Mouse (Mus musculus) kidney, adult 18-20 months (tissue): ENCODE results near the gene Vamp9.

Source experiments
- DNase-seq: peaks from one replicate; pipeline ENCODE4 v3.0.0; 2021

The Vamp9 gene

DNA sequence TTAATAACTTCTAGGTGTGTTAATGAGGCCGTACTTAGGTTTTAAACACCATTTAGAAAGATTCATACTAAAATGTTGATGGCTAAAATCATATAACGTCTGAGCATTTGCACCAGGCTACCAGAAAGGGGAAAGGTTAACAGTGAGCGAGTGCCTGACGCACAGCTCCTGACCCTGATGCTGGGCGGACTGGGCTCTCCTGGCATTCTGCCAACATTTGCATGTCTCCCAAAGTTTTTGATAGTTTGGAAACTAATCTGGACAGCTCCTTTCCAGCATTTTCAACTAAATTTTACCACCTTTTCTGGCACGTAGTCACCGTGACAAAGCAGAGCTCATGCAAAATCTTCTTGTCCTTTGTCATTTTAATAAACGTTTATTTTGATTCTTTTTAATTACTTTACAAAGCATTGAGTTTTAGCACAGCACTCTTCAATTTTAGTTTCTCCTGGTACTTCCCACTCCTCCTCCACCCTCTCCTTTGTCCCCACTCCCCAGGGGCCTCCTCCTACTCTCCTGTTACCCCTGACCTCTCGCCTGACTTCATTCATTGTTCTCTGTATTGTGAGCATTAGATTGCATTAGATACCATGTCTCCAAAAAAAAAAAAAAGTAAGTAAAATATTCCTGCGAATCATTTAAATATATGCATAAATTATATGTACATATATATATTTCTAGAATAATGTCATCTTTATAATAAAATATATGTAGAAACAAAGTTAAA, 35.9 kb downstream of the Vamp9 start:
- DNase-seq, result no peak

DNA sequence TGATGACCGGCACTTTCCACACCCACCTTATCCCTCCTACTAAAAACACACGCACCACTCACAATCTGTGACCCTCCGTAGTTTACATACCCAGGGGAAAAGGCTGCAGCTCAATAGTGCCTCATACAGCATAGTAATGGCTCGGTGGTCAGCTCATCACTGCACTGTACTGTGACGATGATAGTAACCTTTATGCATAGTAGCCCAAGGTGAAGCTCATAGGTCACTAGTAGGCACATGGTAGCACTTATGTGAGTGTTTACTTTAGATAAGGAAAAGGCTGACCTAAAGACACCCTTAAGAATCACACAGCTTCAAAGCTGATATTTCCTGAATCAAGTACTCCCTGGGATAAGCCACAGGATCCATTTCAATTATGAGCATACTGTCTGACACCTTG, 46.5 kb downstream of the Vamp9 start:
- no peak for DNase-seq

GRCm38 (mm10) chr5:99953883-99954282, 47.8 kb downstream of the Vamp9 start:
- DNase-seq, result no peak

DNA sequence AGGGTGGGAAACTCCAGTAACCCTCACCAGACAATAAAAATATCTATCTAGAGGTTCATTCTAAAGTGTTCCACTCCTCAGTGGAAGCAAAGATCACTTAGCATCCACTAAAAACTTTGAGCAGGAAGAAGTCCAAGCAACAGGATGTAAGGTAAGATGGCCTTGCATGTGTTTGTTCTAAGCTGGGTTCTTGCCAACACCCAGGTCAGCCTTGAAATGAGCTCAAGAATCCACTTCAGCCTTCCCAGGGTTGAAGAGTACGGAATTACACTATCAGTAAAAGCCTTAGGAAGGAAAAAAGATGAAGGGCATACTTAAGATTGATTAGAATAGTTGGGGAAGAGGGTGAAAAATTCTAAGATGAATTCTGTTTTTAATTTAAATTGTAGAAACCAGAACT, 52.6 kb downstream of the Vamp9 start:
- DNase-seq, result no peak

DNA sequence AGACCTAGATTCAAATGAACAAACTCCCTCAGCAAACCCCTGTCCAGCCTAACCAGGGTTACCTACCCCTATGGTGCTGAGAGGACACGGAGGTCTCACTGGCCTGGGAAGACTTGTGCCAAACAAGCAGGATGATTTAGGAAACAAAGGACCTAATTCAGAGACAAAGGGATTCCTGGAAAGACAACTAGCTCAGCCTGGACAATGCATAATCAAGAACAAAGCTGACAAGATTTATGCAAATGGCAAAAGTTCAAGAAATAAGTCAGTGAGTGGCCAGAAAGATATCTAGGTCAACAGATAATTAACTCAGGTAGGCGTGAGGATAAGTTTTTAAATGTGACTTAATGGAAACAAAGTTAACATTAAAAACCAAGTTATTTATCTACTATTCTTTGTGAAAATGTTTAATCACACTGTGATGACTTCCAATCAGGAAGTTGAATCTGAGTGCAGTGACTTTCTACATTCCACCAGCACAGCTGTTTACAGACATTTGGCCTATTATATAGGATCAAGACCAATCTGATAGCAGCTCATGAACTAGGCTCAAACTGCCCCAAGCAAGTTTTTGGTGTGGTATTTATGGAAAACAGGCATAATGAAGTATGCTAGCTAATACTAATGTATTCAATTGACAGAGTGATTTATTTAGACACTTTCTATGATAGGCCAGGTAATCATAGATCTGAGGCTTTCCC, 53.3 kb downstream of the Vamp9 start:
- DNase-seq, result no peak

GRCm38 (mm10) chr5:99959960-99960359, 53.9 kb downstream of the Vamp9 start:
- DNase-seq, result no peak

DNA sequence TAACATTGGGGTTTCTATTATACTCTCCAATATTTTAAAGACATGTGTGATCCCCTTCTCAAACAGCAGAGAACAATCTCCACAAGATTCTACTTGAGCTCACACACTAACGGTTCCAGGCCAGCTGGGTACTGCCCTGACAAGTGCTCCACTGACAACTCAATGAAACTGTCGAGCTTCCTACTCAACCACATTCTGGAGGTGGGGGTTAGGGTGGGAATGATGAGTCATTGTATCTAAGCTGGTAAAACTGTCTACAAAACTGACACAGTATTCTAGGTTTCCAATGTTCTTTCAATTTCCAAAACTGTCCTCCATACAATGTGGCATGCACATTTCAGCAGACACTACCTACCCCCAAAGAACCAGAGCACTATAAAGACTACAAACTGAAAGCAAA, 67.9 kb downstream of the Vamp9 start:
- no peak for DNase-seq

DNA sequence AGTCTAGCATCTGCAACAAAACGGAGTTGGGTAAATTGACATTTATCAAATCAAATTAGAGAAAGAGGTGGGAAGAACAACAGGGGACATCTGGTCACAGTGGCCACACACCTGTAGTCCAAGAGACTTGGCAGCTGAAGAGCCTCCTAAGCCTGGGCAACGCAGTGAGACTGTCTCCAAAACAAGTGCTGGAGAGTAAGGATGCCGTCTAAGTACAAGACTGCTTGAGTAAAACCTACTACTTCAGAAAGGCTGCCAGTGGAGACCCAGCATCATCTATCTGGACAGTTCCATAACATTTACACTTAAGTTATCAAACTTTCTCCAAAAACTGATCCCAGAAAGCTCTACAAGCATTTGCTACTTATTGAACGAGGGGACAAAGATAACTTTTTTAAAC, 69.0 kb downstream of the Vamp9 start:
- DNase-seq, result no peak

GRCm38 (mm10) chr5:99975776-99976175, 69.7 kb downstream of the Vamp9 start:
- DNase-seq, result no peak

GRCm38 (mm10) chr5:99976334-99976955, 70.4 kb downstream of the Vamp9 start:
- no peak for DNase-seq

DNA sequence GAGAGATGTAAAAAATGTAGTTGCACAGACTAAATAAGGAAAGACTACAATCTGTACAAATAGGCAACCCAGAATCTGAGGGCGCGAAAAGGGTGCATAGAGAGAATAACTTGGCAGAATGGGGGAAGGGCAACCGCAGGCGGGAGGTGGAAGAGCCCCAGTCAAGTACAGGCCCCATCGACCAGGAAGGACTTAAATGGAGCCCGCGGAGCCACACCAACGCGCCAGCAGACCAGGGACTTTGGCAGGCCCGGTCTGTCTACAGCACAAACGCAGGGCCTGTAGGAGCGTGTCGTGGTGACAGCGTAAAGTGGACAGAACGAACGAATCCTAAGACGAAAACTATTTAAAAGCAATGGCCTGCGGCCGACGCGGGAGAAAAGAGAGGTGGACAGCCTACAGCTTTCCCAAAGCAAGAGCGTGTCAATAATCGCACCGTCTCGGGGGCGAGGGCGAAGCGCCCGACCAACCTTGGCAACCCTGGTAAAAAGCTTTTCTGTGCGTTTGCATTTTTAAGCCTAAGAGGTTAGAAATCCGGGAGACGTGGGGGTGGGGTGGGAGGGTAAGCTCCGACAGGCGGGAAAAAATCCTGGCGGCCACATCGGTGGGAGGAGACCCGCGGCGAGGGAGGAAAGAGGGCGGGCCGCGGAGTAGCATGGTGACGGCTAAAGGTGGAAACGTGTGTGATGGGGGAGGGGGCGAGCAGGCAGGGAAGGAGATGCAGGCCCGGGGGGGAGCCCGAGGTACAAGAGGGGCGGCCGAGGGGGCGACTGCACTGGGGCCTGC, 71.7 kb downstream of the Vamp9 start:
- peak; percentile 87 for DNase-seq

DNA sequence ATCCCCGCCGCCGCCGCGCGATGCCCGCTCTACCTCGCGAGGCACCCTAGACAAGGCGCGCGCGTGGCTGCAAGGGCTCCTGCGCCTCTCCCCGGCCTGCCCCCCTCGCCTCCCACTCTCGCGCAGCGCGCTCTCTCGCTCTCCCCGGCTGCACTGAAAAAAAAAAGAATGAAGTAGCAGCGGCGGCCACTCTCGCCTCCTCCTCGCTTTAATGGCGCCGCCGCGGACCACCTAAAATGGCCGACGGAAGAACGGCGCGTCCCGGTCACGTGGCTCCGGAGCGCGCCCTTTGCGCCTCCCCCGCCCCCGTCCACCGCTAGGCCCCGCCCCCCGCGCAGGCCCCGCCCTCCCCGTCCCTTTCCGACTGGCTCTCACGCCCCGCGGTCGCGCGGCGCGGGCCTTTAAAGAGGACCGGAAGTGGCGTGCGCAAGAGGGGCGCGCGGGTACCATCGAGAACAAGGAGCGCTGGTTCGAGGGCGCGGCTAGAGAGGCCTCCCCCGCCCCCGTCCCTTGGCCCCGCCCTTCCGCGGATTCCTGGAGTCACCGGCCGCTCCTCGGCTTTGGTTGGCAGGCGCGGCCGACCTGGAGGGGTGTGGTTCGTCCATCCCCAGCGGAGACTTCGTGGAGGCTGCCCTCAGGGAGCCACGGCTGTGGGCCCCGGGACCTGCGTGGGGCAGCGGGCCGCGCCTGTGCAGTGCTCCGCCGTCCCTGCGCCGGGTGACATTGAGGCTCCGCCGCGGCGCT, 72.8 kb downstream of the Vamp9 start, which contains the start of the genes Hnrnpd and 4930524J08Rik:
Gene Hnrnpd, minus strand, starts transcription at position 240 of the 744 bp plus-strand sequence.
Gene 4930524J08Rik, plus strand, starts transcription at position 363 of the 744 bp plus-strand sequence.
- peak; percentile 94 for DNase-seq

DNA sequence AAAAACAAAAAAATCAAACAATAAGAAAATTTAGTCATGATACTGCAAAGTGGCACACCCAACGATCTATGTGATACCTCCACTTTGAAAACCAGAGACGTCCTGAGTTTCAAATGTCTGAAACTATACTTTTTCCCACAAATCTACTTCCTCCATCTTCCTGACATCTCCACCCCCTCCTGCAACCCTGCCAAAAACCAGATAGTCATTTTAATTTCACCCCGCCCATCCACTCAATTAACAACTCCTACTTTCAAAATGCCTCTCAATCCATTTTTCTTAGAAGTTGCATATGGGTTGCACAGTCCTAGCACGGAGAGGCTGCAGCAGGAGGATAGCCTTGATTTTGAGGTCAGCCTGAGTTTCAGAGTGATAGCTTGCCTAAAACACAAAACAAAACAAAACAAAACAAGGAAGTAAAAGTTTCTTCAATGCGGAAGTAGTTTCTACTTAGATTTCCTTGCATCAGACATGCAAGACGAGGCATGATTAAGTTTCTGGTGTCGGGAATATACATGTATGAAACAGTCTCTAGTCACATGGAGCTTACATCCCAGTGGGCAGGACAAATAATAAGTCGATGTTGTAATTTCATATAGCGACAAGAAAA, 77.5 kb downstream of the Vamp9 start:
- no peak for DNase-seq

GRCm38 (mm10) chr5:99994166-99994565, 88.1 kb downstream of the Vamp9 start:
- peak; percentile 20 for DNase-seq

DNA sequence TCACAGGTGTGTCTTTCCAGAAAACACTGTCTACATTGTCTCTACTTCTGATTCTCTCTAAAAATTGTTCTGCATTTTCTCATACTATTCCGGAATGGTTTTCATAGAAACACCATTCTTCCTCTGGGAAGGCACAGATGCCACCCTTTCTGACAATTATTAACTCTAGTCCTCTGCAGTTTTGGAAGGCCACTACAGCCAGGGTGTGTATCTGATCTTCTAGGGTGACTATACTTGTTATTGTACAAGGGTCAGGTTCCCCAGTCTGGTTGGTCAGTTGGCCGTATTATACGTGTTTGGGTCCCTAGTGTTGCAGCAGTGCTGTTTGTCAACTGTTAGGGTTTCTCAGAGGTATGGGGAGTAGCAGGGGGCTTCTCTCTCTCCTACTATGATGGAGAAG, 88.6 kb downstream of the Vamp9 start:
- DNase-seq, result no peak

DNA sequence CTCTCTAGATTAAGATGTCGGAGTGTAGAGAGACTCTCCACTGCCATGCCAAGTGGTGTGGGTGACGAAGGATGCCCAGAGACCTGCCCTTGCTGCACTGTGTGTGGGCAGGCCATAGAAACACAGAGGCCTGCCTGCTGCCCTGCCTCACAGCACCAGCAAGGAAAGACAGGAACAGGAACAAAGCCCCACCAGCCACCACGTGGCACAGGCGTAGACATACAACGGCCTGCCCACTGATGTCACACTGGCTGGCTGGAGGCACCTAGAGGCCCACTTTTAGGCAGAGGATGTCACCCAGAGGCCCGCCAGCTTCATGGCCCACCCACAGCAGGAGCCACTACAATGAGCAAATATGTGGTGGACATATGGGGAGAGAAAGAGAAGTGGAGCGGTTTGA, 94.0 kb downstream of the Vamp9 start:
- no peak for DNase-seq

DNA sequence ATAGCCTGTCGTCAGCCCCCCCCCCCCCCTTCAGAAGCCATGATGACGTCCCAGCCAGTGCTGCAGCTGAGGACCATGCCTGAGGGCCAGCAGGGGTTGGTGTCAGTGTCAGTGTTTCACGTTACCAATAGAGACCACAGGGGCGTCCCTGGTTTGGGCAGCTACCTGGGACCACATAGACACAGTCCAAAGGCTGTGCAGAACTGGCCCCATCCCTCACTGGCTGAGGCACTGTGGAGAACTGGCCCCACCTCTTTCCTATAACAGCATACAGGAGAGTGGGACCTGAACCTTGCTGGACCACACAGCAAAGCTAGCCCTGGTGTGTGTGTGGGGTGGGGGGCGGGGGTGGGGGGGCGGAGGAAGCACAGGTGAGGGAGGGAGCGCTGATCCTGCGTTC, 94.4 kb downstream of the Vamp9 start:
- no peak for DNase-seq
